Mouse (Mus musculus) liver, embryonic 14.5 days (tissue): ENCODE data around the gene H2-Eb1. TPM values are rescaled to one million over a fixed set of nuclear protein-coding genes. Genes with fewer than 3 reads are reported as not detected.
A peak's percentile ranks its signal among the peaks of the same experiment; 100 is the strongest.

ENCODE experiments used
- ATAC-seq: fragments of 200-750 bp; cut with Nextera tagmentation; 2 replicates; pipeline ENCODE4 v1.8.0; 2017; ENCODE audit warnings: moderate number of reproducible peaks, mild to moderate bottlenecking, moderate library complexity; ENCODE audit not compliant: insufficient read depth
- DNase-seq, 3 experiments: peaks; one replicate each; pipeline ENCODE4 v3.0.0-alpha.2; 2012 to 2013; ENCODE audit warnings: low read depth in 3 of 3, low spot score in 3 of 3
- H3K27ac ChIP-seq: fragments of 300-500 bp; sonication (generic); 2 replicates; pipeline ENCODE4 v1.5.1; 2014; ENCODE audit warnings: moderate library complexity, mild to moderate bottlenecking, control low read depth, inconsistent platforms
- H3K27me3 ChIP-seq: fragments of 300-500 bp; sonication (generic); 2 replicates; pipeline ENCODE4 v1.6.1; 2014; ENCODE audit warnings: mild to moderate bottlenecking, low read length, moderate library complexity; ENCODE audit not compliant: control insufficient read depth, insufficient read depth
- H3K36me3 ChIP-seq: fragments of 300-500 bp; sonication (generic); replicated peaks from 2 replicates; pipeline ENCODE4 v1.6.1; 2014; ENCODE audit warnings: low read depth; ENCODE audit not compliant: control insufficient read depth, insufficient read depth
- H3K4me1 ChIP-seq, 2 experiments: fragments of 200-500 bp in 1 of 2; fragments of 300-500 bp in 1 of 2; sonication (generic) in 1 of 2; replicated peaks; 2 replicates each; pipeline ENCODE4 v1.6.1; 2012 to 2014; ENCODE audit warnings: antibody characterized with exemption in 1 of 2, inconsistent platforms in 1 of 2, low read length in 1 of 2; ENCODE audit not compliant: control insufficient read depth in 2 of 2, insufficient read depth in 2 of 2
- H3K4me2 ChIP-seq: fragments of 300-500 bp; sonication (generic); 2 replicates; pipeline ENCODE4 v1.6.1; 2014; ENCODE audit warnings: low read depth, mild to moderate bottlenecking, control low read depth, moderate library complexity
- H3K4me3 ChIP-seq, 2 experiments: fragments of 200-500 bp in 1 of 2; fragments of 300-500 bp in 1 of 2; sonication (generic) in 1 of 2; 2 replicates each; pipeline ENCODE4 v1.5.1; 2012 to 2014; ENCODE audit warnings: low read depth in 2 of 2, low read length in 2 of 2, mild to moderate bottlenecking in 2 of 2, control low read depth in 1 of 2, inconsistent platforms in 1 of 2, moderate library complexity in 1 of 2; ENCODE audit not compliant: insufficient read depth in 1 of 2
- H3K9ac ChIP-seq: fragments of 300-500 bp; sonication (generic); replicated peaks from 2 replicates; pipeline ENCODE4 v1.6.1; 2014; ENCODE audit warnings: mild to moderate bottlenecking, control low read depth, moderate library complexity
- H3K9me3 ChIP-seq: fragments of 300-500 bp; sonication (generic); 2 replicates; pipeline ENCODE4 v1.6.1; 2016; ENCODE audit warnings: low read length, mixed read lengths; ENCODE audit not compliant: control insufficient read depth
- CTCF ChIP-seq: IDR thresholded peaks from 2 replicates; pipeline ENCODE4 v1.5.1; 2016; ENCODE audit warnings: antibody characterized with exemption, low read depth, control low read depth
- EP300 ChIP-seq: IDR thresholded peaks from 2 replicates; pipeline ENCODE4 v1.6.1; 2016; ENCODE audit warnings: antibody characterized with exemption, low read depth
- WGBS: fragments of 180-500 bp; shearing (Covaris S2); extraction: QIAGEN DNeasy Blood & Tissue Kit; methylation state at CpG from one replicate; pipeline ENCODE4 v1.1.7; 2014; ENCODE audit not compliant: insufficient replicate concordance; 5-methylcytosine and 5-hydroxymethylcytosine counted together
- polyA plus RNA-seq, 2 experiments: library from polyadenylated mRNA; depleted of rRNA in 1 of 2; stranded (reverse) in 1 of 2; unstranded in 1 of 2; fragments of >200 nt; fragmentation: Nextera tagmentation in 1 of 2; extraction: Ambion mirVana in 1 of 2; gene quantifications; 2 replicates each; pipeline versions ENCODE4 v1.2.1 to v1.2.3; 2012 to 2014

Gene H2-Eb1
- polyA plus RNA-seq, 2 experiments, result 0.65 to 0.80 TPM

- ATAC-seq (no peak), DNase-seq (no peak)
- Histone ChIP-seq H3K36me3 (no peaks in the 10 kb centered on the region), H3K9ac (no peak overlapping the region), H3K27me3 (no peaks in the 10 kb centered on the region), H3K4me1 (no peaks in the 10 kb centered on the region), H3K4me3 (no peak overlapping the region), H3K9me3 (no peaks in the 10 kb centered on the region), H3K4me2 (no peak overlapping the region), H3K27ac (no peak overlapping the region)
- WGBS, result 32% methylated on average over 3 of the region's 3 CpGs
- TF ChIP-seq CTCF, result no peak
These were observed 17.5 kb upstream of the H2-Eb1 start for GRCm38 (mm10) chr17:34288131-34288530.

GRCm38 (mm10) chr17:34291609-34292008 is 14.1 kb upstream of the H2-Eb1 start:
- whole genome bisulfite sequencing, result 15% methylated on average over 8 of the region's 8 CpGs
- ATAC-seq, result no peak
- H3K4me3 ChIP-seq, result no peak overlapping the region

GRCm38 (mm10) chr17:34292570-34292969 is 13.1 kb upstream of the H2-Eb1 start:
- Histone ChIP-seq H3K9me3 (no peaks in the 10 kb centered on the region), H3K4me1 (peaks cover 0 to 3% of the 10 kb centered on the region in 2 experiments; a peak in 1 of 4 replicates), H3K9ac (no peak overlapping the region), H3K27ac (no peak overlapping the region), H3K27me3 (no peaks in the 10 kb centered on the region), H3K4me2 (no peak overlapping the region), H3K4me3 (no peak overlapping the region), H3K36me3 (no peaks in the 10 kb centered on the region)
- ATAC-seq (no peak), DNase-seq (no peak)
- 67% methylated on average over 4 of the region's 4 CpGs for WGBS
- TF ChIP-seq EP300 (no peak), CTCF (no peak)

More at GRCm38 (mm10) chr17:34291609-34292008, 14.1 kb upstream of the H2-Eb1 start:
- Histone ChIP-seq H3K27me3 (no peaks in the 10 kb centered on the region), H3K36me3 (no peaks in the 10 kb centered on the region), H3K4me2 (no peak overlapping the region), H3K9ac (no peak overlapping the region), H3K4me1 (peaks cover 0 to 3% of the 10 kb centered on the region in 2 experiments; a peak in 1 of 4 replicates), H3K9me3 (no peaks in the 10 kb centered on the region), H3K27ac (no peak overlapping the region)
- peak; percentile 34 to 44 (median 39) for DNase-seq
- TF ChIP-seq EP300 (no peak), CTCF (no peak)

DNA sequence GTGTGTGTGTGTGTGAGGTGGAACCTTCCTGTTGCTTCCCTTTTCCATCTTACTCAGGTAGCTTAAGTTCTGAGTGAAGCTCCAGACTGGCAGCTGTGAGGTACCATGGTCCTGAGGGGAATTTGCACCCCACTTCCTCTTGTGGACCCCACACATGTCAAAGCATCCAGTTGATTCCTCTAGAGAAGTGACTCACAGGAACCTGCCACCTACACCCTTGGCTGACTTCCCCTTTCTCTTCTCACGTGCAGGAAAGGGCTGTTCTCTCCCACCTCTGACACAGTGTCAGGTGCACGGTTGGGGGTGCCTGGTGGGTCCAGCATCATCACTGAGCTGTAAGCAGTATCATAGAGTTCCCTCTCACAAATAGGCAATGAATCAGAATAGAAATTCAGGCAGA is 12.1 kb upstream of the H2-Eb1 start:
- Histone ChIP-seq H3K36me3 (no peaks in the 10 kb centered on the region), H3K9me3 (no peaks in the 10 kb centered on the region), H3K4me3 (no peak overlapping the region), H3K9ac (no peak overlapping the region), H3K27ac (no peak overlapping the region), H3K27me3 (no peaks in the 10 kb centered on the region), H3K4me1 (peaks cover 0 to 3% of the 10 kb centered on the region in 2 experiments; a peak in 1 of 4 replicates), H3K4me2 (no peak overlapping the region)
- no peak for DNase-seq
- TF ChIP-seq CTCF (no peak), EP300 (no peak)
- no peak for ATAC-seq
- WGBS, result 7% methylated on average over 2 of the region's 2 CpGs

GRCm38 (mm10) chr17:34294249-34294648 is 11.4 kb upstream of the H2-Eb1 start:
- Histone ChIP-seq H3K36me3 (no peaks in the 10 kb centered on the region), H3K4me3 (no peak overlapping the region), H3K9ac (no peak overlapping the region), H3K27me3 (no peaks in the 10 kb centered on the region), H3K27ac (no peak overlapping the region), H3K9me3 (no peaks in the 10 kb centered on the region), H3K4me1 (peaks cover 0 to 3% of the 10 kb centered on the region in 2 experiments; a peak in 1 of 4 replicates), H3K4me2 (no peak overlapping the region)
- WGBS, result 41% methylated on average over 4 of the region's 4 CpGs
- TF ChIP-seq EP300, result no peak
- no peak for TF ChIP-seq CTCF
- no peak for DNase-seq
- ATAC-seq, result no peak
